Mouse (Mus musculus) small intestine, adult 2 months (tissue): ENCODE data around the gene Dnajb8. TPM values are rescaled to one million over a fixed set of nuclear protein-coding genes. Genes with fewer than 3 reads are reported as not detected.

Experiments
- H3K27ac ChIP-seq: fragments of 200-500 bp; 2 replicates; pipeline ENCODE4 v1.5.1; 2012; ENCODE audit warnings: low read depth, low read length, control low read depth, inconsistent platforms; ENCODE audit not compliant: insufficient read depth
- H3K27me3 ChIP-seq: fragments of 200-500 bp; 2 replicates; pipeline ENCODE4 v1.6.1; 2012; ENCODE audit warnings: mild to moderate bottlenecking, moderate library complexity, low read length, inconsistent platforms; ENCODE audit not compliant: control insufficient read depth, insufficient read depth
- H3K36me3 ChIP-seq: fragments of 200-500 bp; 2 replicates; pipeline ENCODE4 v1.6.1; 2012; ENCODE audit warnings: mild to moderate bottlenecking, low read length, control low read depth, inconsistent platforms; ENCODE audit not compliant: control insufficient read depth, insufficient read depth
- H3K4me1 ChIP-seq: fragments of 200-500 bp; 2 replicates; pipeline ENCODE4 v1.6.1; 2012; ENCODE audit warnings: low read length, inconsistent platforms, mixed read lengths; ENCODE audit not compliant: control insufficient read depth, insufficient read depth, insufficient read length
- H3K4me3 ChIP-seq: fragments of 200-500 bp; 2 replicates; pipeline ENCODE4 v1.5.1; 2012; ENCODE audit warnings: low read depth, mild to moderate bottlenecking, control low read depth, inconsistent platforms, low read length, moderate library complexity
- CTCF ChIP-seq: fragments of 200-500 bp; IDR thresholded peaks from 2 replicates; pipeline ENCODE4 v1.5.1; 2012; ENCODE audit warnings: low read depth, mild to moderate bottlenecking, control low read depth, inconsistent platforms, low read length, moderate library complexity, mixed read lengths; ENCODE audit not compliant: insufficient replicate concordance, insufficient read length; ENCODE audit errors: extremely low read depth
- POLR2A ChIP-seq: fragments of 200-500 bp; IDR thresholded peaks from 2 replicates; pipeline ENCODE4 v1.6.1; 2012; ENCODE audit warnings: low read depth, mild to moderate bottlenecking, control low read depth, inconsistent platforms, low read length, moderate library complexity
- WGBS: fragments of 180-500 bp; shearing (Covaris S2); methylation state at CpG from one replicate; pipeline ENCODE4 v1.1.7; 2018; 5-methylcytosine and 5-hydroxymethylcytosine counted together
- polyA plus RNA-seq: library from polyadenylated mRNA; depleted of rRNA; stranded (reverse); fragments of >200 nt; gene quantifications from 2 replicates; pipeline ENCODE4 v1.2.3, GENCODE M21; 2012

Gene Dnajb8
- polyA plus RNA-seq, 1 experiment: not detected

GRCm38 (mm10) chr6:88190310-88191023 lies 31.6 kb upstream of the Dnajb8 start:
- TF ChIP-seq POLR2A (no peak), CTCF (no peak)
- H3K4me3 ChIP-seq: no peak overlapping the region
- WGBS: 16% methylated on average over 49 of the region's 49 CpGs
- no peak overlapping the region for H3K27ac ChIP-seq
- H3K4me1 ChIP-seq: peaks cover 16% of the 10 kb centered on the region; the same call in 1 of the 2 replicates
- peaks cover 60% of the 10 kb centered on the region for H3K27me3 ChIP-seq
- no peaks in the 10 kb centered on the region for H3K36me3 ChIP-seq

GRCm38 (mm10) chr6:88191024-88191365 lies 31.1 kb upstream of the Dnajb8 start:
- Histone ChIP-seq H3K36me3 (no peaks in the 10 kb centered on the region), H3K27ac (no peak overlapping the region), H3K4me3 (no peak overlapping the region), H3K4me1 (peaks cover 16% of the 10 kb centered on the region; the same call in 1 of the 2 replicates), H3K27me3 (peaks cover 65% of the 10 kb centered on the region)
- TF ChIP-seq POLR2A (no peak), CTCF (no peak)
- WGBS: 51% methylated on average over 6 of the region's 6 CpGs

GRCm38 (mm10) chr6:88191411-88192070 lies 30.5 kb upstream of the Dnajb8 start:
- H3K27ac ChIP-seq: no peak overlapping the region
- no peak overlapping the region for H3K4me3 ChIP-seq
- peaks cover 16% of the 10 kb centered on the region; the same call in 1 of the 2 replicates for H3K4me1 ChIP-seq
- peaks cover 71% of the 10 kb centered on the region for H3K27me3 ChIP-seq
- 34% methylated on average over 4 of the region's 4 CpGs for WGBS
- TF ChIP-seq CTCF: no peak
- TF ChIP-seq POLR2A: no peak
- H3K36me3 ChIP-seq: no peaks in the 10 kb centered on the region

GRCm38 (mm10) chr6:88192756-88193155 lies 29.3 kb upstream of the Dnajb8 start:
- TF ChIP-seq POLR2A (no peak), CTCF (no peak)
- H3K27me3 ChIP-seq: peaks cover 80% of the 10 kb centered on the region

DNA sequence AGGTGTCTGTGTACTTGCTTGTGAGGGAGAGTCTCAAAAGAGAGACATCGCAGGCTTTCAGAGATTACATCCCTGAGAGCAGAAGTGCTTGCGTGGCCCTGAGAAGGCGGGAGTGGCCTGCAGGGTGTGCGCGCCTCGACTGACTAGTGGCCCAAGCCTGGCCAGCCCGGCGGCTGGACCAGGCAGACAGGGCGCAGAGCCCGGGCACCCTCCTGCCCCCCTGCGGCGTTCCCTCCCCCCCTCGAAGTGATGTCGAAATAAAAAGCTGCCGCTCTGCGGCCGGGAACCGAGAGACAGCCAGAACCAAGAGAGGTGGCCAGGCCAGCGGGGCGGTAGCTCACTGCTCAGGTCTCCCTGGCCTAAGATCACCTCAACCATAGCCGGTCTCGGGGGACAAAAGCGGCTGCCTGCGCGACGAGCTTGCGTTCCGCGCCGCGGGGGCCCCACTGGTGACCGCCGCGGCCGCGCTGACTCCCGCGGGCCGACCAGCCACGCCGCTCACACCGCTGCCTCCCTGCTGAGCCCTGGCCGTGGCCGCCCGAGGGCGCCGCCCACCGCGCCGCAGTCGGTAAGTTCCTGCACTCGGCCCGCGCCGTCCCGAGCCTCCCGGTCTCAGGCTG lies 28.5 kb upstream of the Dnajb8 start, which contains the start of gene Gata2:
TSS of gene Gata2 (plus strand) at position 459 of the 620 bp plus-strand sequence.
- TF ChIP-seq POLR2A (no peak), CTCF (no peak)
- H3K36me3 ChIP-seq: no peaks in the 10 kb centered on the region
- 2% methylated on average over 57 of the region's 57 CpGs for WGBS
- peaks cover 84% of the 10 kb centered on the region for H3K27me3 ChIP-seq
- peak within 1 kb of the TSS; percentile 44 for H3K4me3 ChIP-seq
- H3K27ac ChIP-seq: no peak within 1 kb of the TSS
- H3K4me1 ChIP-seq: peaks cover 17% of the 10 kb centered on the region; the same call in 1 of the 2 replicates

More at GRCm38 (mm10) chr6:88192756-88193155, 29.3 kb upstream of the Dnajb8 start:
- Histone ChIP-seq H3K4me1 (peaks cover 16% of the 10 kb centered on the region; the same call in 1 of the 2 replicates), H3K36me3 (no peaks in the 10 kb centered on the region), H3K27ac (no peak overlapping the region), H3K4me3 (no peak overlapping the region)
- 47% methylated on average over 8 of the region's 8 CpGs for WGBS

GRCm38 (mm10) chr6:88194053-88194977 lies 27.8 kb upstream of the Dnajb8 start:
- no peak for TF ChIP-seq CTCF
- TF ChIP-seq POLR2A: no peak
- Histone ChIP-seq H3K4me1 (peaks cover 19% of the 10 kb centered on the region), H3K27me3 (peaks cover 88% of the 10 kb centered on the region), H3K27ac (no peak overlapping the region), H3K4me3 (peak overlapping the region; percentile 44), H3K36me3 (no peaks in the 10 kb centered on the region)
- WGBS: 6% methylated on average over 58 of the region's 58 CpGs
